Mouse (Mus musculus): ENCODE results near the gene Arhgap31. TPM values are rescaled to one million over a fixed set of nuclear protein-coding genes. Genes with fewer than 3 reads are reported as not detected.
"Not testable (repeated sequence)": the region's sequence is repeated elsewhere in the genome, so short reads cannot be mapped to it uniquely, and the experiment has no call there.

The Arhgap31 gene
- polyA plus RNA-seq, 1 experiment = 10.3 TPM

- TF ChIP-seq CTCF (IDR thresholded peaks at IDR 0.05; ENCODE audit: extremely low read depth, insufficient read depth, low read length) = no peak
- TF ChIP-seq POLR2A (IDR thresholded peaks at IDR 0.05; ENCODE audit: extremely low read depth, insufficient read depth, low read length) = no peak
- Histone ChIP-seq H3K4me1 (ENCODE audit: control insufficient read depth, insufficient read depth, low read length) (no peaks in the 10 kb centered on the region), H3K27ac (ENCODE audit: insufficient read depth, low read length) (no peak overlapping the region), H3K4me3 (ENCODE audit: insufficient read depth, low read length) (no peak overlapping the region)
Measured at GRCm38 (mm10) chr16:38695557-38695956, 17.5 kb downstream of the Arhgap31 start.

- Histone ChIP-seq H3K4me3 (ENCODE audit: insufficient read depth, low read length) (no peak overlapping the region), H3K27ac (ENCODE audit: insufficient read depth, low read length) (no peak overlapping the region), H3K4me1 (ENCODE audit: control insufficient read depth, insufficient read depth, low read length) (no peaks in the 10 kb centered on the region)
- TF ChIP-seq POLR2A (IDR thresholded peaks at IDR 0.05; ENCODE audit: extremely low read depth, insufficient read depth, low read length) = no peak
Measured at GRCm38 (mm10) chr16:38694906-38695540, 18.1 kb downstream of the Arhgap31 start.

- Histone ChIP-seq H3K4me1 (ENCODE audit: control insufficient read depth, insufficient read depth, low read length) (peaks cover 5% of the 10 kb centered on the region), H3K27ac (ENCODE audit: insufficient read depth, low read length) (no peak overlapping the region), H3K4me3 (ENCODE audit: insufficient read depth, low read length) (no peak overlapping the region)
- TF ChIP-seq CTCF (IDR thresholded peaks at IDR 0.05; ENCODE audit: extremely low read depth, insufficient read depth, low read length) = no peak
- TF ChIP-seq POLR2A (IDR thresholded peaks at IDR 0.05; ENCODE audit: extremely low read depth, insufficient read depth, low read length) = no peak
Measured at GRCm38 (mm10) chr16:38690501-38690900, 22.6 kb downstream of the Arhgap31 start.

- no peak for TF ChIP-seq CTCF (IDR thresholded peaks at IDR 0.05; ENCODE audit: extremely low read depth, insufficient read depth, low read length)
- no peak for TF ChIP-seq POLR2A (IDR thresholded peaks at IDR 0.05; ENCODE audit: extremely low read depth, insufficient read depth, low read length)
- Histone ChIP-seq H3K27ac (ENCODE audit: insufficient read depth, low read length) (no peak overlapping the region), H3K4me3 (ENCODE audit: insufficient read depth, low read length) (no peak overlapping the region), H3K4me1 (ENCODE audit: control insufficient read depth, insufficient read depth, low read length) (peaks cover 5% of the 10 kb centered on the region)
Measured at GRCm38 (mm10) chr16:38689786-38690185, 23.3 kb downstream of the Arhgap31 start.

DNA sequence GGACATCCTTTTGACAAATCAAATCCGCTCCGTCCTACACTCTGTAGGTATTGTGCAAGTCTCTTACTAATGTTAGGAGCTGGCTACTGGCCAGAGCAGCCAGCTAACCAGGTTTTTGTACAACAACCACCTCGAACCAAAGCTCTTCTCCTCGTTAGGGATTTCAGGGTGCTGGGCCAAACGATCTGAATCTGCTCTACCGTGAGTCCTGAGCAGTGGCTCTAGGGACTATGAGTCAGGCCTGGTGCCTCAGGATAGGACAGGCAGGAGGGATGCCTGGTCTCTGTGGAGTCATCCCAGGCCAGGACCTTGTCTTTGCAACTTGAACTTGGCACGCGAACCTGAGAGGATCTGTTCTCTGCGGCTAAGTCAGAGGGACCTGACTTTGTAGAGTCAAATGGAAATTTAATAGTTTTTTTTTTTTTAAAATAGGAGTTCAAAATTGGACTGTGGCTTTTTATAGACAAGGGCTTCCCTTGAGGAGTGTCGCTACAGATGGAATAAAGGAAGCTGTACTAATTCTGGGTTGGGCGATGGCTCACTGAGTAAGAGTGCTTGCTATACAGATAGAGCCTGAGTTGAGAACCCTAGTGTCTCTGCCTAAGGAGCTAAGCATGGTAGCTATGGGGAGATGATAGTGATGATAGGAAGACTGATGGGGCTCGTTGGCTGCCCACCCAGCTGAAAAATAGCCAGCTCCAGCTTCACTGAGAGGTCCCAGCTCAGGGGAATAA lies 24.4 kb downstream of the Arhgap31 start:
- Histone ChIP-seq H3K4me1 (ENCODE audit: control insufficient read depth, insufficient read depth, low read length) (peaks cover 5% of the 10 kb centered on the region), H3K27ac (ENCODE audit: insufficient read depth, low read length) (no peak overlapping the region), H3K4me3 (ENCODE audit: insufficient read depth, low read length) (no peak overlapping the region)
- no peak for TF ChIP-seq CTCF (IDR thresholded peaks at IDR 0.05; ENCODE audit: extremely low read depth, insufficient read depth, low read length)

DNA sequence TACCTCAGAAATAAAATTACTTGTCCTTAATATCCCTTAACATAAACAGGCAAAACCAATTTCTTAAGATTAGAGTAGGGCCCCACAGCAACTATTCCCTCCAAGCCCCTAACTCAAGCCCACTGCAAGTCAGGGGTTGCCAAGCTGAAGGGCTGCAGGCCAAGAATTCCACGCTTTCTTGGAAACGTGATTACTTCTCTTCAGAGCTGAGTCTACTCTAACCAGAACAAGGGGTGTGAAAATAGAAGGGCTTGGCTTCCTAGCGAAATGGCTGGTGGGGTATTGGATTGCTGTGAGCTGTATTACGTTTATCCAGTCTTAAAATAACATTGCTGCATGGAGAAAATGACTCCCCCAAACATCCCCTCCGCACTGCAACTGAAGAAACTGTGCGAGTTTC lies 25.4 kb downstream of the Arhgap31 start:
- no peak overlapping the region for H3K27ac ChIP-seq (ENCODE audit: insufficient read depth, low read length)
- TF ChIP-seq POLR2A (IDR thresholded peaks at IDR 0.05; ENCODE audit: extremely low read depth, insufficient read depth, low read length) (no peak), CTCF (IDR thresholded peaks at IDR 0.05; ENCODE audit: extremely low read depth, insufficient read depth, low read length) (no peak)

DNA sequence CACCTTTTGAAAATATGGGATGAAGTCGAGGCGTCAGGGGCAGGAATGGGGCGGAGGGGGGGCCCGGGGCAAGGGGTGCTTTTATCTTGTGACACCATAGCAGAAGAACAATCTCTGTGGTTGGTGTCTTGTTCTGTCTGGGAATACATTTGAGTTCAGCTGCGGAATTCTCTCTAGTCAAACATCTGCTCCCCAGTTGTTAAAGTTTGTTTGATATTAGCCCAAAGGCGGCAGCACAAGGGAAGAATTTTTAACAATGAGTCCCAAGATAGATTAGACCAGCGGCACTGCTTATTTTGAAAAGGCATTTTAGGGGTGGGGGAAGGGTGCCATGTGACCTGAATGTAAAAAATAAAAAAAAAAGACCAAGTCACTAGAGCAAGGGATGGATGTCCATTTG lies 30.0 kb downstream of the Arhgap31 start:
- no peak overlapping the region for H3K27ac ChIP-seq (ENCODE audit: insufficient read depth, low read length)
- TF ChIP-seq POLR2A (IDR thresholded peaks at IDR 0.05; ENCODE audit: extremely low read depth, insufficient read depth, low read length) (no peak), CTCF (IDR thresholded peaks at IDR 0.05; ENCODE audit: extremely low read depth, insufficient read depth, low read length) (no peak)
- no peak overlapping the region for H3K4me3 ChIP-seq (ENCODE audit: insufficient read depth, low read length)
- peaks cover 2% of the 10 kb centered on the region; the same call in 1 of the 2 replicates for H3K4me1 ChIP-seq (ENCODE audit: control insufficient read depth, insufficient read depth, low read length)

More for the DNA sequence above, 25.4 kb downstream of the Arhgap31 start:
- Histone ChIP-seq H3K4me3 (ENCODE audit: insufficient read depth, low read length) (no peak overlapping the region), H3K4me1 (ENCODE audit: control insufficient read depth, insufficient read depth, low read length) (peaks cover 5% of the 10 kb centered on the region)

DNA sequence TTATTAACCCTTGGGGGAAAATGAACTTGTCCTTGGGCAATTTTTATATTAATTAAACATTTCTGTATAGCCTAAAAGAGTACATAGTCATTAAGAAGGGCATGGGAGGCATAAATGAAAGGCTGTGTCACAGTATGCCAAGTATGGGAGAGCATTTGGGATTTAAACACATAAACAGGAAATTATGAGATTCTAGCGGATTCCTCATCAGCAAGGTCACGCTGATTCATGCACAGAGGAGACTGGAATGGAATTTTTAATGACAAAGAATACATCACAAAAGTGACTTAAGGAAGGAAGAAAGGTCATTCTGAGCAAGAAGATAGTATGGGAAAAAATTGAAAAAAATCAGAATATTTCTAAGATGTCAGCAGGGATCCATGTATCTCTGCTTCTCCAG lies 31.8 kb downstream of the Arhgap31 start:
- Histone ChIP-seq H3K4me1 (ENCODE audit: control insufficient read depth, insufficient read depth, low read length) (0 out of 2 replicates have a peak, but pooled peaks cover 2% of the 10 kb centered on the region), H3K27ac (ENCODE audit: insufficient read depth, low read length) (no peak overlapping the region), H3K4me3 (ENCODE audit: insufficient read depth, low read length) (no peak overlapping the region)
- TF ChIP-seq CTCF (IDR thresholded peaks at IDR 0.05; ENCODE audit: extremely low read depth, insufficient read depth, low read length) (no peak), POLR2A (IDR thresholded peaks at IDR 0.05; ENCODE audit: extremely low read depth, insufficient read depth, low read length) (no peak)

- Histone ChIP-seq H3K27ac (ENCODE audit: insufficient read depth, low read length) (no peak overlapping the region; the same call in 1 of the 2 replicates), H3K4me1 (ENCODE audit: control insufficient read depth, insufficient read depth, low read length) (peaks cover 2% of the 10 kb centered on the region; the same call in 1 of the 2 replicates), H3K4me3 (ENCODE audit: insufficient read depth, low read length) (no peak overlapping the region)
- no peak for TF ChIP-seq CTCF (IDR thresholded peaks at IDR 0.05; ENCODE audit: extremely low read depth, insufficient read depth, low read length)
- no peak for TF ChIP-seq POLR2A (IDR thresholded peaks at IDR 0.05; ENCODE audit: extremely low read depth, insufficient read depth, low read length)
Measured at GRCm38 (mm10) chr16:38679431-38680021, 33.5 kb downstream of the Arhgap31 start.

GRCm38 (mm10) chr16:38678853-38679252 lies 34.2 kb downstream of the Arhgap31 start:
- peaks cover 3% of the 10 kb centered on the region; the same call in 1 of the 2 replicates for H3K4me1 ChIP-seq (ENCODE audit: control insufficient read depth, insufficient read depth, low read length)
- H3K27ac ChIP-seq (ENCODE audit: insufficient read depth, low read length) = no peak overlapping the region
- H3K4me3 ChIP-seq (ENCODE audit: insufficient read depth, low read length) = no peak overlapping the region
- TF ChIP-seq POLR2A (IDR thresholded peaks at IDR 0.05; ENCODE audit: extremely low read depth, insufficient read depth, low read length) (no peak), CTCF (IDR thresholded peaks at IDR 0.05; ENCODE audit: extremely low read depth, insufficient read depth, low read length) (no peak)

DNA sequence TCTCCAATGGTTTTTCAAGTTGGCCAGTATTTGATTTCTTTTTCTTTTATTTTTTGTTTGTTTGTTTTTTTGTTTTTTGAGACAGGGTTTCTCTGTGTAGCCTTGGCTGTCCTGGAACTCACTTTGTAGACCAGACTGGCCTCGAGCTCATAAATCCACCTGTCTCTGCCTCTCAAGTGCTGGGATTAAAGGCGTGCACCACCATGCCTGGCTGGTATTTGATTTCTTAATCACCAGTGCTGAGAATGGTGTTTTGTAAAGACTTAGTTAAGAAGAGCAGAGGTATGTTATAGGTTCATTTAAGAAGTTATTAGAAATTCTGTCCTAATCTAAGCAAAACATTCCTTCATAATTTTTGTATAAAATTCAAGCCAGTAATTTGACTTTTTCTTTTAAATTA lies 35.1 kb downstream of the Arhgap31 start:
- H3K4me3 ChIP-seq (ENCODE audit: insufficient read depth, low read length); H3K4me1 ChIP-seq (ENCODE audit: control insufficient read depth, insufficient read depth, low read length); H3K27ac ChIP-seq (ENCODE audit: insufficient read depth, low read length): not testable (repeated sequence)

All from cortical plate, adult 2 months (tissue).